Mouse (Mus musculus): Measurements from ENCODE around the gene Prpf6. TPM values are rescaled to one million over a fixed set of nuclear protein-coding genes. Genes with fewer than 3 reads are reported as not detected.
A peak's percentile ranks its signal among the peaks of the same experiment; 100 is the strongest.

The Prpf6 gene
- polyA plus RNA-seq, 1 experiment from 2014 or later, result 72.8 TPM

DNA sequence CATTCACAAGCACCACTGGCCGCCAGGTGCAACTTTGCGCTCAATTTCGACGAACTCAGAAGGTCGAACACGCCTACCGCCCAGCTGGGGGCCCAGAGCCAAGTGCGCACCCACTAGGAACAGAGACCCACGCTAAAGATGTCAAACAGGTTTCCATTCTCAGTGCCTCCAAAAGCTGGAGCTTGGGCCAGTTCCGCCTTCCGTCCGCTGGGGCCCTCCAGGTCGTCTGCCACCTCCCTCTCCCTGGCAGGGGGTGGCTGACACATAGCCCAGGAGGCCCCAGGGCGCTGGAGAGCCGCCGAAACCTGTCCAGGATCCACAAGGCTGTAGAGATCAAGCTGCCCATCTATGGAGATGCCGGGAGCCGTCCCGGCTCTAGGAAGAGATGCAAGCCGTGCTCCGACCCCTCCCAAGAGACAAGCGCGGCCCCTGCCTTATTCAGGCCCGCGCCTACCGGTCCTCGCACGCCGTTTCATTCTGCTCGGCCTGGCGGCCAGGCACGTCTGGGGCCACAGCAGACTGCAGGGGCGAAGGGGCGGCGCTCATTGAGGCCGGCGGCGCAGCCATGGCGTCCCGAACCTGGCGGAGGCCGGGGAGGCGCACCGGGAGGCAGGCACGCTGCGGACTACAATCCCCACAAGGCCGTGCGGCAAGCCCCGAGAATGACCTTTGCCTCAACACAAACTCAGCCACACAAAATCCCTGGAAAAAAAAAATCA, 10.1 kb upstream of the Prpf6 start:
- Histone ChIP-seq H3K36me3 (peaks cover 38% of the 10 kb centered on the region), H3K4me2 (replicated peaks) (peak overlapping the region; percentile 91), H3K4me1 (replicated peaks) (peaks cover 49% of the 10 kb centered on the region), H3K9me3 (no peaks in the 10 kb centered on the region), H3K9ac (replicated peaks) (peak overlapping the region; percentile 93), H3K4me3 (replicated peaks) (peak overlapping the region; percentile 73), H3K27me3 (no peaks in the 10 kb centered on the region), H3K27ac (peak overlapping the region; percentile 94)
- under 1% methylated on average over 49 of the region's 49 CpGs for WGBS
- peak; percentile 83 for ATAC-seq

DNA sequence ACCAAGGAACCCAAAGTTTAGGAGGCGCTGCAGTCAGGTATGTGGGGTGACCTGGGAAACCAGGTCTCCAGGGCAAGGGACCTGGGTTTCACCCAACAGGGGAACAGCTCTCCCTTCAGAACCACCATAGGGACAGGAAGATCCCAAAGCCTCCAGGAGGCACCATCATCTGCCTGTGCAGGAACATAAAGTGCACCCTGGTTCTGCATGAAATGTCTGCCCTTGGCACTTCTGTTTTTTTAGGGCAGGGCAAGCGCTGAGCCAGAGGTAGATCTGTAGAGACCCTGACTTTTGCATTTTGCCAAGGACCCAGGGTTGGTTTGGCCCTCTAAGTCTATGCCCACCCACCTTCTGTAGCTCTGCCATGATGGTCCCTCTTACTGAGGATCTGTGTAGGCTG, 9.3 kb upstream of the Prpf6 start:
- WGBS, result 91% methylated on average over 2 of the region's 2 CpGs
- Histone ChIP-seq H3K36me3 (peaks cover 46% of the 10 kb centered on the region), H3K4me2 (replicated peaks) (peak overlapping the region; percentile 91), H3K9me3 (no peaks in the 10 kb centered on the region), H3K4me3 (replicated peaks) (peak overlapping the region; percentile 73), H3K27ac (no peak overlapping the region), H3K27me3 (no peaks in the 10 kb centered on the region), H3K9ac (replicated peaks) (no peak overlapping the region; the same call in 1 of the 2 replicates), H3K4me1 (replicated peaks) (peaks cover 45% of the 10 kb centered on the region)
- ATAC-seq, result 0 out of 2 replicates have a peak, but pooled peaks have one; percentile 5

DNA sequence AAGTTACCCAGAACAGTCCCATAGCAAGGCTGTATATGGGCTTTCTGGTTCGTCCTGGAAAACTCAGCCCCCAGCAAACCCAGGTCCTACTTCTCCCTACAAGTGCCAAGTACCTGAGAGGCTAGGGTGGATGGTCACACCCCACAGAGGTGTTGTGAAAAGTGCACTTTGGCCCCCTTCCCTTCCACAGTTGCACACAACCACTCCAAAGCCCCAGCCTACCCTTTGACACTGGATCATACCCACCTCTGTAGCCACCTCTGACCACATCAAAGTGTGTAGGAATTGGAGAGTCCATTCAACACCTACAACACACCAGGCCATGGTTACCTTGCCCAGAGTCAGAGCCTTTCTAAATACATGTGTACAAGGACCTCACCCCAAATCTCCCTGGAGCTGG, 8.7 kb upstream of the Prpf6 start:
- ATAC-seq, result no peak
- Histone ChIP-seq H3K9me3 (no peaks in the 10 kb centered on the region), H3K4me2 (replicated peaks) (no peak overlapping the region), H3K4me1 (replicated peaks) (peaks cover 40% of the 10 kb centered on the region), H3K9ac (replicated peaks) (no peak overlapping the region), H3K36me3 (peaks cover 51% of the 10 kb centered on the region), H3K27me3 (no peaks in the 10 kb centered on the region), H3K4me3 (replicated peaks) (no peak overlapping the region), H3K27ac (no peak overlapping the region)
- 100% methylated on average over 1 of the region's 1 CpGs for WGBS

DNA sequence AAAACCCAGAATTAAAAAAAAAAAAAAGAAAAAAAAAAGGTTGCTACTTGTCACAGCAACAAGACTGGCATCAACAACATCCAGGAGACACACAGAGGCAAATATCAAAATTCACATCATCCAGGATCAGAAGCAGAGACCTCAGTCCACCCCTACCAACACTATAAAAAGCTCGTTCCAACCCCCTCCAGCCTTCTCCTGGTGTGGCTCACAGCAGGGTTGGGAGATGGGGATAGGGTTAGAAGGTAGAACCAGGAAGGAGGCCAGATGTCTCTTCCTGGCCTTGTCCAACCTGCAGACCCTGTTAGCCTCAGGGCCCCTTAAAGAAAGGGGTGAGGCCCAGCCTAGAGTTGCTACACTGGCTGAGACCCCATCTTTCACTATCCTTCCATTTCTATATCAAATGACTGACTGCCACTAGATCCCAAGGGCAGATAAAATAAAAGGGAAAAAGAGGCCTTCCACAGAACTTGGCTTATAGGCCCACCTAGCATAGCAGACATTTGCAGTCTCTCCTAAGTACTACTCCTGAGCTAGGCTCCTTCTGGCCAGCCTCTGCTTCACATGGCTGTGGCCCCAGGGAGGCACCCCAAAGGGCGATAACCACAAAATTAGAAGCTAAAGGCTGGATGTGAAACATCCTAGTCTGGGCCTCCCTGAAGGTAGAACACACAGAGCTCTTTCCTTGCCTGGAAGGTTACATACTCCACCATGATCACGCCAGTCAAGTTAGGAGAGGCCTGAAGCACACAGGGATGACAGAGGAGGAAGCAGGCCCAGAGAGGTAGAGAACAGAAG, 8.0 kb upstream of the Prpf6 start:
- Histone ChIP-seq H3K9me3 (no peaks in the 10 kb centered on the region), H3K27ac (no peak overlapping the region), H3K4me1 (replicated peaks) (peaks cover 33% of the 10 kb centered on the region), H3K27me3 (no peaks in the 10 kb centered on the region), H3K4me2 (replicated peaks) (no peak overlapping the region), H3K9ac (replicated peaks) (no peak overlapping the region), H3K4me3 (replicated peaks) (no peak overlapping the region), H3K36me3 (peaks cover 59% of the 10 kb centered on the region)
- ATAC-seq, result no peak
- WGBS, result 87% methylated on average over 3 of the region's 3 CpGs

DNA sequence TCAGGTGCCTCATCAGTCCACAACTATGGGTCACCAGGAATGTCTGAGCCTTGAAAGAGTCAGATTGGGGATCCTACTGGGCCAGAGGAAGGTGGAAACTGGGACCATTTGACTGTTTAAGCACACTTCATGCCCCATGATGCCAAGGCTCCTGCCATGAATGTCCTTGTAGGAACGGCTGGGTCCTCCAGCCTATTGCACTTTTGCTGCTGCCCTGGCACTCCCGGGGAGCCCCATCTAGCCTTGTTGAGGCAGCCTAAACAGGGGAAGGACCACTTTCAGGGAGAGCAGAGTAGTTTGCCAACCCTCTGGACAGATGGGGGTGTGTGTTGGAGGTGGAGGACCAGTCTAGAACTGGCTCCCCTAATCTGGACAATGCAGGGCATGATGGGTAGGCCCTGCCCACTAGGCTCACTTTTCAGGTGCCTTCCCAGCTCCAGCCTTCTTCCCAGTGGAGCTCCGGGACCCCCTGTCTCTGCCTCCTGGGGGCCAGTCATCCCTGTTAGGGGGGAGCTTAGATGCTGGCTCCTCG, 7.2 kb upstream of the Prpf6 start, which contains the start of gene Uckl1:
Uckl1 (minus strand) TSS at position 482 of the 532 bp plus-strand sequence.
- Histone ChIP-seq H3K9me3 (no peaks in the 10 kb centered on the region), H3K27me3 (no peaks in the 10 kb centered on the region), H3K27ac (no peak within 1 kb of the TSS), H3K4me3 (replicated peaks) (no peak within 1 kb of the TSS), H3K9ac (replicated peaks) (no peak within 1 kb of the TSS), H3K4me2 (replicated peaks) (no peak within 1 kb of the TSS), H3K4me1 (replicated peaks) (peaks cover 25% of the 10 kb centered on the region), H3K36me3 (peaks cover 67% of the 10 kb centered on the region)
- ATAC-seq, result no peak
- 87% methylated on average over 4 of the region's 4 CpGs for WGBS

DNA sequence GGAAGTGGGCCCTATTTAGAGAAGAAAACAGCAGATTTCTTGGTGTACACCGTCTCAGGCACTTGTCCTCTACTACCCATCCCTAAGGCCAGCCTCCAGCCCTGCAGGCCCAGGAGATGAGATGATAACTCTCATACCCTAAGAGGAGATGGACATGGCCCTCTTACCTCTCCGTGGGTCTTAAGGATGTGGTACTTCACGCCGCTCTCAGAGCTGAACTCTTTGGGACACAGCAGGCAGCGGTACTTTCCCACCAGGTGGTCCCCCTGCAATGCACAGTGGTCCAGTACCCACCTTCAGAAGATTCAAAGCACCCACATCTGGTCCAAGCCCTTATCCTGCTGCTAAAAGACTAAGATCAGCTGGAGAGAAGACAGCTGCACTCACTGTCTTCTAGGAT, 6.2 kb upstream of the Prpf6 start:
- WGBS, result 91% methylated on average over 5 of the region's 5 CpGs
- Histone ChIP-seq H3K4me1 (replicated peaks) (peaks cover 23% of the 10 kb centered on the region), H3K36me3 (peaks cover 77% of the 10 kb centered on the region), H3K27ac (no peak overlapping the region), H3K4me2 (replicated peaks) (no peak overlapping the region), H3K4me3 (replicated peaks) (no peak overlapping the region), H3K9me3 (no peaks in the 10 kb centered on the region), H3K9ac (replicated peaks) (no peak overlapping the region), H3K27me3 (no peaks in the 10 kb centered on the region)
- no peak for ATAC-seq

DNA sequence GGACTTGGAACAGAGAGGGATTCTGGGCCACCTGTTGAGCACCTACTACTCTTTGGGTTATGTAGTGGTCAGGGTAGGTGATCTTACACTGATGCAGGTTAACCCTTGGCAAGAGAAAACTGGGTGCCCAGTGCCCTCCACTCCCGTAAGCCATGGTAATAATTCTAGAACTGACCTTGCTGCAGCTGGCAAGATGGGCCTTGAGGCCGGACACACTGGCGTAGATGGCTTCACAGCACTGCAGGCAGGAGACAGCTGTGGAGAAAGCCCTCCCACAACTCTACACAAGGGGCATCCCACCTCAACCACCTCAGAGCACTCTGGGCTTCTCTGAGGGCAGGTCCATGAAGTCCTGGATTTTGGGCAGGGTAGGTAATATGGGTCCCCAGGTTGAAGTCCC, 5.5 kb upstream of the Prpf6 start:
- Histone ChIP-seq H3K36me3 (peaks cover 81% of the 10 kb centered on the region), H3K27me3 (no peaks in the 10 kb centered on the region), H3K9ac (replicated peaks) (no peak overlapping the region), H3K9me3 (no peaks in the 10 kb centered on the region), H3K4me2 (replicated peaks) (no peak overlapping the region), H3K4me3 (replicated peaks) (no peak overlapping the region), H3K27ac (no peak overlapping the region), H3K4me1 (replicated peaks) (peaks cover 23% of the 10 kb centered on the region)
- WGBS, result 96% methylated on average over 3 of the region's 3 CpGs
- ATAC-seq, result no peak

DNA sequence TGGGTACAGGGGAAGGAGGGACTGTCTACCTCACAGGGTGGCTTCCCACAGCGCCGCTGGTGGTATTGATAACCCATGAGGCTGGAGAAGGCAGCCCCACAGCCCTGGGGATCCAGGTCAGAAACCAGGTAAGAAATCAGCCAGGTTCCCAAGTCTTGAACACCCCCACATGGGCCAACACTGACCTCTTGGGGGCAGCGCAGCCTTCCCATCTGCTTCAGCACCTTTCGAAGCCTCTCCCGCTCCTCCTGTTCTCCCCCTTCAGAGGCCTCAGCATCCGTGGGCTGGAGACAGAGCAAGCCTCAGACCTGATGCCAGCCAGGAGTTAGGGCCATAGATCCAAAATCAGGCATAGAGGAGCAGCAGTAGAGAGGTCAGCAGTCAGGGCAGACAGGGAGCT, 3.9 kb upstream of the Prpf6 start:
- Histone ChIP-seq H3K9me3 (no peaks in the 10 kb centered on the region), H3K4me3 (replicated peaks) (no peak overlapping the region), H3K27ac (no peak overlapping the region), H3K36me3 (peaks cover 79% of the 10 kb centered on the region), H3K4me2 (replicated peaks) (no peak overlapping the region), H3K9ac (replicated peaks) (no peak overlapping the region), H3K4me1 (replicated peaks) (peaks cover 22% of the 10 kb centered on the region), H3K27me3 (no peaks in the 10 kb centered on the region)
- no peak for ATAC-seq
- WGBS, result 78% methylated on average over 6 of the region's 6 CpGs

DNA sequence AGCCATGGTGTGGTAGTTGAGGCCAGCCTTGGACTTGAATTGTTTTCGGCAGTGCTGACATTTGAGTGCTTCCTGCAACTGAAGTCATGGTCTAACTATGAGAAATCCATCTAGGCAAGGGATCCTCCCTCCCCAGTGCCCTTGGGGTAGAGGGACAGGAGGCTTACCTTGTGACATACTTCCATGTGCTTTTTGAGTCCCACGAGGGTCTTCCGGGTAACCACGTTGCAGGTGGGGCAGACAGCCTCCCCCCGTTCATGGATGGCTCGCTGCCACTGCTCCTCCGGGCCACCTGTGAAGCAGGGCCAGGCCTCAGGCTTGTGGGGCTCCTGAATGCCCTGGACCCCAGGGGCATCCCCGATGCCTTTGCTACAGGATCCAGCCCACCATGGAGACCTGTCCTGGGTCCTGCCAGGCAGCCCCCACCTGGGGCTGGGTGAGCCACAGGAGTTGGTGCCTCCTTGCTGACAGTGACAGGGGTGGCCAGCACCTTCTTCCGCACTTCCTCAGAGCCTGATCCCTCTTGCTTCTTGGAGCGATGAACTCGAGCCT, 3.4 kb upstream of the Prpf6 start:
- H3K9ac ChIP-seq (replicated peaks), result no peak overlapping the region; the same call in 1 of the 2 replicates
- ATAC-seq, result no peak
- peaks cover 75% of the 10 kb centered on the region for H3K36me3 ChIP-seq
- 90% methylated on average over 11 of the region's 11 CpGs for WGBS
- H3K4me2 ChIP-seq (replicated peaks), result no peak overlapping the region
- H3K27me3 ChIP-seq, result no peaks in the 10 kb centered on the region
- no peaks in the 10 kb centered on the region for H3K9me3 ChIP-seq
- no peak overlapping the region for H3K27ac ChIP-seq
- H3K4me3 ChIP-seq (replicated peaks), result no peak overlapping the region
- peaks cover 27% of the 10 kb centered on the region for H3K4me1 ChIP-seq (replicated peaks)

DNA sequence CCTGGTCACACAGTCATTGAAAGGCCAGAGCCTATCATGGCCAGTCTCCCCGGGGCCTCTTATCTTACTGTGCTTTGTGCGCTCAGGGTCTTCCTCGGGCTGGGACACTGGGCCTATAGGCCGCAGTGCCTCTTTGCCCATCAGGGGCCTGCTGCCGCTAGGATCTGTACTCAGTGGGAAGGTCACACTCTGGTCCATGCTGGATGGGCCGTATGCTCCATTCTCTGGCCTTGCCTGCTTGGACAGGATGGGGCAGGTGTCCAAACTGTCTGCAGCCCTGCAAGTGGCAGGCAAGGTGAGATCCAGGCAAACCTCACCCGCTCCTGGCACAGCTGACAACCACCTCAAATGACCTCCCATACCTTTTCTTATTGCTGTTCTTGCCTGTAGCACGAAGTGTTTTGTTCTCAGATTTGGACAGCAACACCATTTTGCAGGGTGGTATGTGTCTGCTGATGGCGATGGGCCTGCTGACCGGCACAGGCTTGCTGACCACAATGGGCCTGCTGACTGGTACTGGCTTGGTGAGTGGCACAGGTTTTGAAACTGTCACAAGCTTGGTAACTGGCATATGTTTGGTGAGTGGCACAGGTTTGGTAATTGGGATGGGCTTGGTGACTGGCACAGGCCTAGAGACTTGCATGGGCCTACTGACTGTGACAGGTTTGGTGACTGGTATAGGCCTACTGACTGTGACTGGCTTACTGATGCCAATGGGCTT, 2.5 kb upstream of the Prpf6 start:
- Histone ChIP-seq H3K9me3 (no peaks in the 10 kb centered on the region), H3K27ac (no peak overlapping the region), H3K9ac (replicated peaks) (no peak overlapping the region), H3K27me3 (no peaks in the 10 kb centered on the region), H3K36me3 (peaks cover 66% of the 10 kb centered on the region), H3K4me1 (replicated peaks) (peaks cover 32% of the 10 kb centered on the region), H3K4me3 (replicated peaks) (no peak overlapping the region), H3K4me2 (replicated peaks) (no peak overlapping the region)
- no peak for ATAC-seq
- 94% methylated on average over 10 of the region's 10 CpGs for WGBS

DNA sequence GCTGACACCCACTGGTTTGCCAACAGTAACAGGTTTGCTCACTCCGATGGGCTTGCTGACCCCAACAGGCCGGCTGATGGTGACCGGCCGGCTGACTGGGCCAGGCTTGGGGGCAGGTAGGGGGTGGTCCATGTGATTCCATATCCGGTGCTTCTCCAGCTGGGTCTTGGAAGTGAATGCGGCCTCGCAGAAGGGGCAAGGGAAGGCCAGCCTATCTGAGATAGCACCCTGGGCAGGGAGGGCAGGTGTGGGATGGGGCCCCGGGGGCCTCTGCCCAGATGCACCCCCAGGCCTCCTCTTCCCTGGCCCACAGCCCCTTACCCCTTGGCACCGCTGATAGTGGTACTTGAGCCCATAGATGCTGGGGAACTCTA, 1.9 kb upstream of the Prpf6 start:
- H3K9me3 ChIP-seq, result no peaks in the 10 kb centered on the region
- no peaks in the 10 kb centered on the region for H3K27me3 ChIP-seq
- peaks cover 61% of the 10 kb centered on the region for H3K36me3 ChIP-seq
- H3K9ac ChIP-seq (replicated peaks), result no peak overlapping the region
- 94% methylated on average over 9 of the region's 9 CpGs for WGBS
- no peak overlapping the region for H3K4me3 ChIP-seq (replicated peaks)
- ATAC-seq, result no peak
- peaks cover 32% of the 10 kb centered on the region for H3K4me1 ChIP-seq (replicated peaks)
- H3K4me2 ChIP-seq (replicated peaks), result no peak overlapping the region
- H3K27ac ChIP-seq, result no peak overlapping the region

All from midbrain, embryonic 13.5 days (tissue).